Mouse (Mus musculus) brown adipose tissue, adult 24 weeks (tissue): ENCODE measurements around the gene Ap4m1. TPM values are rescaled to one million over a fixed set of nuclear protein-coding genes. Genes with fewer than 3 reads are reported as not detected.

Experiments
- H3K27ac ChIP-seq: fragments of 200-500 bp; replicated peaks from 2 replicates; pipeline ENCODE4 v1.5.1; 2012; ENCODE audit warnings: low read depth, mild to moderate bottlenecking, low read length
- H3K4me1 ChIP-seq: fragments of 200-500 bp; 2 replicates; pipeline ENCODE4 v1.6.1; 2012; ENCODE audit warnings: low read length, mixed read lengths; ENCODE audit not compliant: control insufficient read depth, insufficient read depth, insufficient read length
- H3K4me3 ChIP-seq: fragments of 200-500 bp; 2 replicates; pipeline ENCODE4 v1.5.1; 2012; ENCODE audit warnings: low read depth, mild to moderate bottlenecking, low read length, moderate library complexity; ENCODE audit not compliant: insufficient read depth
- polyA plus RNA-seq: library from polyadenylated mRNA; stranded (reverse); fragments of >200 nt; gene quantifications from 2 replicates; pipeline ENCODE4 v1.2.4, GENCODE M21; 2012; ENCODE audit not compliant: missing spikeins, insufficient read depth, insufficient read length

The Ap4m1 gene
- polyA plus RNA-seq, 1 experiment: 12.4 TPM

- no peaks in the 10 kb centered on the region for H3K4me1 ChIP-seq
- no peak within 1 kb of the TSS for H3K4me3 ChIP-seq
- H3K27ac ChIP-seq: no peak within 1 kb of the TSS
Measured at GRCm38 (mm10) chr5:138225700-138226099, 53.9 kb downstream of the Ap4m1 start, which contains the start of gene Nxpe5. Gene Nxpe5 (plus strand): TSS chr5:138225898.

DNA sequence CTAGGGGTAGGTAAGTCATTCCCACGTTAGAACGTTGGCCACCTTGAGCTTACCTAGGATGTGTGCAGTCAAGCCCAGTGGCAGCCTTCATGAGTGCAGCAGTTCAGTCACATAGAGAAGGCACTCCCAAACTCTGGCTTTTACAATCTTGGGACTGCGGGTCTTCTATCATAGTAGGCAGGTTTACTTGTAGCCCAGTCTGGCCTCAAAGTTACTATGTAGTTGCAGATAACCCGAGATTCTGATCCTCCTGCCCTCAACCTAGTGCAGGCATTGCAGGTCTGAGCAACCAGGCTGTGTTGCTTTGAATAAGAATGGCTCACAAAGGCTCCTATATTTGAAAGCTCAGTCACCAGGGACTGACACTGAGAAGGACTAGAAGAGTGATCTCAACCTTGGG is 54.7 kb downstream of the Ap4m1 start:
- Histone ChIP-seq H3K27ac (no peak overlapping the region), H3K4me1 (no peaks in the 10 kb centered on the region)

DNA sequence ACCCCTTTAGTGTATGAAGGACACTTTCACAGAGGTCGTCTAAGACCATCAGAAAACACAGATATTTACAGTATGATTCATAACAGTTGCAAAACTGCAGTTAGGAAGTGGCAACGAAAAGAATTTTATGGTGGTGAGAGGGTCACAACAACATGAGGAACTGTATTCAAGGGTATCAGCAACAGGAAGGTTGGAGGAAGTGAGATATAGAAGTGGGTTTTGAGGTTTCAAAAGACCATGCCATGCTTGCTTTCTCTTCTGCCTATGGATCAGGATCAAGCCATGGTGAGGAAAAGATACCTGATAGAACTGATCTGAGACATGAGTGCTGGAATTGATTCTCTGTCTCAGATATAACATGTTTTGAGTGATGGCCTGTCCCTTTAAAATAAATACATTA is 55.6 kb downstream of the Ap4m1 start:
- H3K4me3 ChIP-seq: no peak overlapping the region
- H3K4me1 ChIP-seq: no peaks in the 10 kb centered on the region
- H3K27ac ChIP-seq: no peak overlapping the region

More for the DNA sequence above, 54.7 kb downstream of the Ap4m1 start:
- H3K4me3 ChIP-seq: no peak overlapping the region

DNA sequence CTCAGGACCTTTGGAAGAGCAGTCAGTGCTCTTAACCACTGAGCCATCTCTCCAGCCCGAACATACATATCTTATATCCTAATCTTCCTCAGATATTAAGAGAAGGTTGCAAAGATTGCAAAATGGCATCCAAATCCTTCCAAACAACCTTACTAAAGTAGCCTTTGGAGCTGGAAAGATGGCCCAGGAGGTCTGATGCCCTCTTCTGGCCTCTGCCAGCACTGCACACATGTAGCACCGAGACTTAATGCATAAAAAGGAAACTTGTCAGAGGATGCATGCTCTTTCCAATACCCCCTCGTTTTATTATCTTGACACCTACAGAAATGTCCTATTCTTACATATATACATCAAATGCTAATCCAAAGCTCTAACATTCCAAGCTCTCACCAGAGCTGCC is 56.2 kb downstream of the Ap4m1 start:
- Histone ChIP-seq H3K4me1 (no peaks in the 10 kb centered on the region), H3K27ac (no peak overlapping the region), H3K4me3 (no peak overlapping the region)

DNA sequence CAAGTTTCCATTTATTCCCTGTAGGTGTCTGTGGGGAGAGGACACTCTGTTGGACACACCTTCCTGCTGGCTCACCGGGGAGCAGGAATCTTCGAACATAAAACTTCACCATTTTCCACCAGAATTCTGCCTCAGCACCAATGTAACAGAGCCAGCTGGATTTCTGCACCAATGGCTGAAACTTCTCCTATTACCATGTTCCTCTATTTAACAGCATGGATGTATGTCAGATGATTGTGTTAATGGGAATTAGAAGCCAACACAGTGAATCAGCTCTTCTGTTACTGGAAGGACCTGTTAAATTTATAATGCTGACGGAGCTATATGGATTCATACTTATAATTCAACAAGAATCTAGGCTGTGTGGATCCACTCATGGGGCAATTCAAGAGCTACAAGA is 57.7 kb downstream of the Ap4m1 start:
- H3K27ac ChIP-seq: peak overlapping the region; percentile 31
- no peaks in the 10 kb centered on the region for H3K4me1 ChIP-seq
- H3K4me3 ChIP-seq: no peak overlapping the region

Other genes with a start within 250 kb of the Ap4m1 start
- gene Gjc3, start 208.9 kb upstream of the Ap4m1 start, polyA plus RNA-seq: 0.24 TPM in 1 of 2 replicates, not detected in the other
- 2.9 TPM in 1 of 2 replicates, not detected in the other for gene Azgp1, start 190.5 kb upstream of the Ap4m1 start, polyA plus RNA-seq
- gene Smok3a, start 150.7 kb upstream of the Ap4m1 start, polyA plus RNA-seq: not detected in 2 replicates
- gene Smok3b, start 150.6 kb upstream of the Ap4m1 start, polyA plus RNA-seq: not detected in 2 replicates
- gene Smok3c, start 118.8 kb upstream of the Ap4m1 start, polyA plus RNA-seq: not detected in 2 replicates
- 7.2 and 9.4 TPM in 2 replicates for gene Zkscan1, start 86.9 kb upstream of the Ap4m1 start, polyA plus RNA-seq
- gene Zscan21, start 55.1 kb upstream of the Ap4m1 start, polyA plus RNA-seq: 7.5 and 10.5 TPM in 2 replicates
- gene Zfp113, start 16.3 kb upstream of the Ap4m1 start, polyA plus RNA-seq: 6.6 and 6.8 TPM in 2 replicates
- 150 and 170 TPM in 2 replicates for gene Cops6, start 10.9 kb upstream of the Ap4m1 start, polyA plus RNA-seq
- 8.5 and 10.4 TPM in 2 replicates for gene Mcm7, start 420 bp downstream of the Ap4m1 start, polyA plus RNA-seq
- 18.0 and 22.4 TPM in 2 replicates for gene Taf6, start 15.4 kb downstream of the Ap4m1 start, polyA plus RNA-seq
- gene Cnpy4, start 15.5 kb downstream of the Ap4m1 start, polyA plus RNA-seq: 8.0 and 11.0 TPM in 2 replicates
- 4.6 and 5.8 TPM in 2 replicates for gene Mblac1, start 22.3 kb downstream of the Ap4m1 start, polyA plus RNA-seq
- not detected in 2 replicates for gene Nxpe5, start 53.9 kb downstream of the Ap4m1 start, polyA plus RNA-seq
- 102 and 115 TPM in 2 replicates for gene Lamtor4, start 83.5 kb downstream of the Ap4m1 start, polyA plus RNA-seq
- gene BC037034, start 92.0 kb downstream of the Ap4m1 start, polyA plus RNA-seq: 5.1 and 7.1 TPM in 2 replicates
- gene Gal3st4, start 100.8 kb downstream of the Ap4m1 start, polyA plus RNA-seq: not detected in 2 replicates
- gene Gm43720, start 108.0 kb downstream of the Ap4m1 start, polyA plus RNA-seq: not detected in 2 replicates
- not detected in 2 replicates for gene Gpc2, start 108.0 kb downstream of the Ap4m1 start, polyA plus RNA-seq
- not detected in 2 replicates for gene Stag3, start 108.2 kb downstream of the Ap4m1 start, polyA plus RNA-seq
- gene Pvrig, start 170.0 kb downstream of the Ap4m1 start, polyA plus RNA-seq: not detected in 2 replicates